Comparison of ENCODE assay signal across 23 mouse cellular contexts in genomic region chr3:133329406-133329805, GRCm38 (mm10). TPM values are rescaled to one million over a fixed set of nuclear protein-coding genes. Genes with fewer than 3 reads are reported as not detected.
A peak's percentile ranks its signal among the peaks of the same experiment; 100 is the strongest.
DNase-seq lines count a peak whose midpoint lies in the region; ATAC-seq and TF ChIP-seq lines count a peak whose summit lies in the region.
"Had no signal": no experiment of that assay in that cellular context is flagged by ENCODE, and none has a peak within 500 bp of the region (broad histone marks: within the 10 kb centered on the region; RNA-seq: fewer than 3 reads in every experiment).

No protein-coding gene starts in this region.

- no peak overlapping the region for H3K4me3 ChIP-seq in liver, adult 2 months (ENCODE audit: insufficient read depth, low read depth, low read length)
- no peak overlapping the region for H3K4me3 ChIP-seq in MEL (ENCODE audit: control insufficient read depth in 1 of 2, insufficient read depth in 1 of 2, low read depth in 2 of 2, low read length in 2 of 2)
- H3K4me3 ChIP-seq: forebrain, embryonic 10.5 days; kidney, embryonic 15.5 days; liver, embryonic 12.5 days; midbrain, embryonic 13.5 days; myocyte; neural tube, embryonic 15.5 days; stomach, embryonic 15.5 days had no signal

- no peak for ATAC-seq in CD4-positive, CD25-positive, alpha-beta regulatory T cell, adult 4 months
- peak; percentile 68 for ATAC-seq in megakaryocyte-erythroid progenitor cell, adult 5-6 weeks (replicated peaks; ENCODE audit: low FRiP score, low TSS enrichment, poor library complexity, severe bottlenecking)
- ATAC-seq: liver, embryonic 12.5 days; midbrain, embryonic 13.5 days had no signal

- WGBS in liver, adult 2 months = 88% methylated on average over 2 of the region's 2 CpGs

- no peak for TF ChIP-seq POLR2A in liver, adult 2 months (IDR thresholded peaks at IDR 0.05; ENCODE audit: extremely low read depth, insufficient read depth, low read length)
- no peak for TF ChIP-seq POLR2A in MEL (IDR thresholded peaks at IDR 0.05; ENCODE audit: control insufficient read depth in 1 of 2, insufficient read depth in 1 of 2, low read depth in 1 of 2, low read length in 2 of 2, poor library complexity in 1 of 2)

- H3K27ac ChIP-seq in liver, adult 2 months (replicated peaks; ENCODE audit: insufficient read depth, low read depth, low read length) = no peak overlapping the region
- H3K27ac ChIP-seq in MEL (ENCODE audit: control insufficient read depth, low read depth, low read length) = no peak overlapping the region
- H3K27ac ChIP-seq: forebrain, embryonic 10.5 days; kidney, embryonic 15.5 days; liver, embryonic 12.5 days; macrophage; midbrain, embryonic 13.5 days; neural tube, embryonic 15.5 days; stomach, embryonic 15.5 days had no signal

- H3K27me3 ChIP-seq in liver, adult 2 months (ENCODE audit: control insufficient read depth, insufficient read depth, low read length) = no peaks in the 10 kb centered on the region
- H3K27me3 ChIP-seq in MEL (ENCODE audit: control insufficient read depth in 1 of 2, insufficient read depth in 2 of 2, low read length in 2 of 2) = no peaks in the 10 kb centered on the region
- H3K27me3 ChIP-seq: kidney, embryonic 15.5 days; liver, embryonic 12.5 days; midbrain, embryonic 13.5 days; neural tube, embryonic 15.5 days; stomach, embryonic 15.5 days had no signal

- no peaks in the 10 kb centered on the region for H3K4me1 ChIP-seq in liver, adult 2 months (ENCODE audit: control insufficient read depth, insufficient read depth, low read length)
- no peaks in the 10 kb centered on the region for H3K4me1 ChIP-seq in MEL (ENCODE audit: control insufficient read depth in 1 of 2, insufficient read depth in 2 of 2, low read length in 2 of 2)
- H3K4me1 ChIP-seq: forebrain, embryonic 10.5 days; liver, embryonic 12.5 days; stomach, embryonic 15.5 days had no signal

- TF ChIP-seq CTCF in liver, adult 2 months (IDR thresholded peaks at IDR 0.05; ENCODE audit: low read depth, low read length) = 0 out of 2 replicates have a peak, but pooled peaks have one; percentile 3
- peak; percentile 18 to 39 (median 36); a peak in 4 of 6 replicates for TF ChIP-seq CTCF in MEL (IDR thresholded peaks at IDR 0.05 in 2 of 3, conservative IDR thresholded peaks at IDR 0.05 in 1 of 3; ENCODE audit: control insufficient read depth in 1 of 3, insufficient read depth in 1 of 3, low read depth in 2 of 3, low read length in 3 of 3, poor library complexity in 1 of 3, severe bottlenecking in 1 of 3)

- no peak for TF ChIP-seq EP300 in MEL (IDR thresholded peaks at IDR 0.05; ENCODE audit: low read depth in 1 of 2, low read length in 2 of 2)

- H3K9me3 ChIP-seq in MEL (replicated peaks; ENCODE audit: insufficient read depth, low read length) = no peaks in the 10 kb centered on the region
- H3K9me3 ChIP-seq: forebrain, embryonic 10.5 days; kidney, embryonic 15.5 days; liver, embryonic 12.5 days; midbrain, embryonic 13.5 days; neural tube, embryonic 15.5 days; stomach, embryonic 15.5 days had no signal

- peak; percentile 44 for DNase-seq in CD4-positive, CD25-positive, alpha-beta regulatory T cell, adult 2 months (ENCODE audit: low read depth, low spot score)
- no peak for DNase-seq in liver, adult 2 months (ENCODE audit: extremely low read depth, low read depth, low spot score)
- no peak for DNase-seq in liver
- DNase-seq in MEL (ENCODE audit: low read depth, low spot score) = no peak
- DNase-seq in cerebellum, adult 18-20 months = no peak
- no peak for DNase-seq in frontal cortex, adult 2 months (ENCODE audit: extremely low spot score in 1 of 2, low spot score in 1 of 2)
- DNase-seq: adrenal gland, postnatal 25 days; cerebellum, adult 11-12 months; cerebellum, postnatal 25 days; forebrain, postnatal 0 days; lung, embryonic 14.5 days; right cerebral cortex, postnatal 14 days; thymus, adult 2 months had no signal

- H3K9ac ChIP-seq in liver, adult 2 months (ENCODE audit: low read depth, low read length) = no peak overlapping the region
- H3K9ac ChIP-seq in MEL (ENCODE audit: control insufficient read depth, low read depth, low read length, poor library complexity, severe bottlenecking) = no peak overlapping the region
- H3K9ac ChIP-seq: forebrain, postnatal 0 days; kidney, embryonic 15.5 days; liver, embryonic 12.5 days; lung, embryonic 14.5 days; midbrain, embryonic 13.5 days; neural tube, embryonic 15.5 days; stomach, embryonic 15.5 days had no signal

- TF ChIP-seq RAD21 in MEL (IDR thresholded peaks at IDR 0.05; ENCODE audit: low read depth, low read length) = no peak; the same call in 1 of the 2 replicates

- H3K36me3 ChIP-seq in liver, adult 2 months (ENCODE audit: control insufficient read depth, insufficient read depth, low read length) = peaks cover 10% of the 10 kb centered on the region; the same call in 1 of the 2 replicates
- peaks cover 0 to 2% of the 10 kb centered on the region in 2 experiments; a peak in 1 of 4 replicates for H3K36me3 ChIP-seq in MEL (ENCODE audit: control insufficient read depth in 1 of 2, insufficient read depth in 2 of 2, low read length in 2 of 2)
- H3K36me3 ChIP-seq: stomach, embryonic 15.5 days had no signal

- no peaks in the 10 kb centered on the region for H3K79me2 ChIP-seq in liver, adult 2 months (ENCODE audit: control insufficient read depth, insufficient read depth, low read length)
- no peaks in the 10 kb centered on the region for H3K79me2 ChIP-seq in MEL (ENCODE audit: control insufficient read depth, insufficient read depth, low read length, poor library complexity)

TF ChIP-seq in MEL, 35 proteins besides CTCF, POLR2A, EP300 and RAD21:
- TF ChIP-seq POLR2AphosphoS2 (IDR thresholded peaks at IDR 0.05; ENCODE audit: low read length) = no peak
- TF ChIP-seq SMC3 (IDR thresholded peaks at IDR 0.05; ENCODE audit: low read depth, low read length) = peak; percentile 41

RNA-seq across cellular contexts. Expression of gene Ppa2, which starts 19.5 kb away (rescaled TPM):
- polyA plus RNA-seq in CD4-positive, CD25-positive, alpha-beta regulatory T cell, adult 4 months (2017; shearing (Covaris generic)) = 10 to 100 TPM; 14.8 to 25.9 TPM
- total RNA-seq in liver, adult 2 months (2014; rRNA removed) = 55.0 and 58.8 TPM in 2 replicates
- 70.1 and 74.1 TPM in 2 replicates for polyA plus RNA-seq in liver, adult 2 months (2012; rRNA removed)
- 34.7 and 36.3 TPM in 2 replicates for total RNA-seq in MEL (2012; rRNA removed)
- 10 to 100 TPM in 1 of 2 experiments, not detected in 1; 33.6 TPM for polyA plus RNA-seq in MEL (2012; ENCODE audit: insufficient read depth in 1 of 2, insufficient read length in 2 of 2, low read depth in 1 of 2, low replicate concordance in 2 of 2, missing spikeins in 1 of 2)
- 62.3 and 99.2 TPM in 2 replicates for total RNA-seq in megakaryocyte-erythroid progenitor cell, adult 5-6 weeks (2014; fragmentation: Nextera tagmentation)
- total RNA-seq in megakaryocyte-erythroid progenitor cell, adult 5-6 weeks (2017) = 109 and 119 TPM in 2 replicates
- 63.3 and 65.8 TPM in 2 replicates for polyA plus RNA-seq in frontal cortex, adult 2 months (2012; rRNA removed)
